Mouse (Mus musculus): Measurements from ENCODE around the gene Erg28. TPM values are rescaled to one million over a fixed set of nuclear protein-coding genes. Genes with fewer than 3 reads are reported as not detected.
A peak's percentile ranks its signal among the peaks of the same experiment; 100 is the strongest.

Gene Erg28
- 115 and 119 TPM in 2 replicates for polyA plus RNA-seq (2015; fragmentation: Nextera tagmentation; extraction: Ambion mirVana)

- Histone ChIP-seq H3K36me3 (peaks cover 33% of the 10 kb centered on the region), H3K4me1 (peaks cover 17% of the 10 kb centered on the region), H3K4me2 (replicated peaks) (peak within 1 kb of the TSS; percentile 86), H3K9me3 (no peaks in the 10 kb centered on the region), H3K9ac (peak within 1 kb of the TSS; percentile 81), H3K4me3 (peak within 1 kb of the TSS; percentile 73), H3K27ac (peak within 1 kb of the TSS; percentile 93), H3K27me3 (no peaks in the 10 kb centered on the region)
- ATAC-seq (ENCODE audit: low FRiP score, low read depth), result peak; percentile 98
- under 1% methylated on average over 66 of the region's 67 CpGs for WGBS
Measured at GRCm38 (mm10) chr12:85824438-85825264, at the start of gene Erg28, which contains the start of gene Ttll5. TSS of gene Erg28 (minus strand) at chr12:85824550. TSS of gene Ttll5 (plus strand) at chr12:85824659.

DNA sequence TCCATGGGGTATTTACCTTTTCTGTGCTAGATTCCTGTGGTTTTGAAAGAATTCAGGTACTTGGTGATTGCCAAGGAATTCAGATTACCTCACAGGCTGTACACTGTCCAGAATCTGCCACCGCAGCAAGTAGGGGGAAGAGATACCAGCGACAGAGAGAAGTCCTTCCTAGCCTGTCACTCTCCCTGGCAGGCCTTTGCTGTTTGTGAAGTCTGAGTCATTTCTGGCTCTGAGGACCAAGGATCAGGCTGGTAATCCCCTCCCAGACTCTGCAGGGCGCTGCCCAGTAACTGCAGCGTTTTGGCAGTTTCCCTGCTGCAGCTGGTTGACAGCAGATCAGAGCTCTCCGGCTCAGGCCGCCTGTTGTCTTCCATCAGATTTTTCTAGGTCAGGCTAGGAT is 45.1 kb upstream of the Erg28 start:
- Histone ChIP-seq H3K27me3 (no peaks in the 10 kb centered on the region), H3K4me2 (replicated peaks) (no peak overlapping the region), H3K36me3 (no peaks in the 10 kb centered on the region; the same call in 1 of the 2 replicates), H3K9ac (no peak overlapping the region), H3K27ac (no peak overlapping the region), H3K9me3 (no peaks in the 10 kb centered on the region), H3K4me1 (peaks cover 15% of the 10 kb centered on the region), H3K4me3 (no peak overlapping the region)
- 57% methylated on average over 6 of the region's 6 CpGs for WGBS
- ATAC-seq (ENCODE audit: low FRiP score, low read depth), result peak; percentile 51

- Histone ChIP-seq H3K9me3 (no peaks in the 10 kb centered on the region), H3K4me2 (replicated peaks) (no peak overlapping the region), H3K27me3 (no peaks in the 10 kb centered on the region), H3K4me1 (peaks cover 29% of the 10 kb centered on the region), H3K4me3 (no peak overlapping the region), H3K27ac (no peak overlapping the region), H3K9ac (no peak overlapping the region), H3K36me3 (no peaks in the 10 kb centered on the region; the same call in 1 of the 2 replicates)
- no peak for ATAC-seq (ENCODE audit: low FRiP score, low read depth)
Measured at GRCm38 (mm10) chr12:85867125-85867524, 42.8 kb upstream of the Erg28 start.

DNA sequence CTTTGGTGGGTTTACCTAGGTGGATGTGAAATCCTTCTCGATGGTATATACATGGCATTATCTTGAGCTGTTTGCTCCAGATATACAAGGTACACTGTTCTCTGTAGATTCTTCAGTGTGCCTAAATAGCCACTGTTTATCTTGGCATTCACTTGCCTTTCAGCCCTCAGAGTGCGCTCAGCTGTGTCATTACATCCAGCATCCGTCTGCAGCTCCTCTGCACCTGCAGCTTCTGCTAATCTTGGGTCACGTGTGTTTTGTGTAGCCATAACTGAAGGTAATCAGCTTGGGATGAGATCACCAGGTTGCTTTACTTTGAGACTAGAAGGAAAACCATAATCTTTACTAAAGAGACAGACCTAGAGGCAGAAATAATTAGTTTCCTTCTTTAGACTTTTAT is 42.3 kb upstream of the Erg28 start:
- no peak overlapping the region for H3K9ac ChIP-seq
- no peaks in the 10 kb centered on the region for H3K9me3 ChIP-seq
- no peak overlapping the region for H3K4me2 ChIP-seq (replicated peaks)
- no peaks in the 10 kb centered on the region; the same call in 1 of the 2 replicates for H3K36me3 ChIP-seq
- H3K4me1 ChIP-seq, result peaks cover 34% of the 10 kb centered on the region
- no peak for ATAC-seq (ENCODE audit: low FRiP score, low read depth)
- no peak overlapping the region for H3K4me3 ChIP-seq
- no peaks in the 10 kb centered on the region for H3K27me3 ChIP-seq
- no peak overlapping the region for H3K27ac ChIP-seq
- WGBS, result 75% methylated on average over 4 of the region's 4 CpGs

DNA sequence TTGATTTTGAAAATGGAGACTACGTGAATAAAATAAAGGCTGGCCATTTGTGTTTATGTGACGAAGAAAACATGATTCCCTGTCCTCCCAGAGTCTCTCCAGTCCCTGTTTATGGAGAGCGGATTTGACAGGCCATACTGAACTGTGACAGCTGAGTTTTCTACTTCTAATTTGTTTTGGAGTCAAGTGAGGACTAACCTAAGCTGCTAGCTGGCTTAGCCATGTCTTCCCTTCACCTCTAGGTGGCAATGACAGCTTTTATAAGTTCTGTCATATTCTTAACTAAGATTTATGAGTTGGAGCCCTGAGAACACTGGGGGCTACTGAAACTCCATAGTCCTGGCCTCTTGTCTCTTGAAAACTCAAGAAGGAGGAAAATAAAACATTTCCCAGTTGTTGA is 41.2 kb upstream of the Erg28 start:
- ATAC-seq (ENCODE audit: low FRiP score, low read depth), result no peak

DNA sequence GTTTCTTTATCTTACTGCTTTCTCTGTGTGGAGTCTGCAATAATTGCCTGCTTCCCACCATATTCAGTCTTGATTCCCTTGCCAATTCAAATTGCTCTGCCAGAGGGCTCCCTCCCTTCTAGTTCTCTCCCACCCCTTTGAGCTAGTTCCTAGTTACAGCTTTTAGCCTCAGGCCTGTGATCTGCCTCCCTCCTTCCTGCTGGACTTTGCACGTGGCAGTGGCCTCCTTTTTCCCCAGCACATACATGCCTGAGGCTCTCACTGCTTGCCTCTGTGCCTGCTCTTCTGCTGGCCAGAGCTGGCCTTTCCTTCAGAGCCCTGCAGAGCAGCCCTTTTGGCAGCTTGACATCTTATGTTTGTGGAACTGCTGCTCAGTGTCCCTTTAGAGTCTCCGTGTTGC is 38.2 kb upstream of the Erg28 start:
- WGBS, result 21% methylated on average over 2 of the region's 2 CpGs
- no peak for ATAC-seq (ENCODE audit: low FRiP score, low read depth)
- H3K36me3 ChIP-seq, result peaks cover 4% of the 10 kb centered on the region; the same call in 1 of the 2 replicates
- no peak overlapping the region for H3K4me3 ChIP-seq
- no peaks in the 10 kb centered on the region for H3K27me3 ChIP-seq
- no peaks in the 10 kb centered on the region for H3K9me3 ChIP-seq
- H3K27ac ChIP-seq, result peak overlapping the region; percentile 55; the same call in 1 of the 2 replicates
- H3K4me2 ChIP-seq (replicated peaks), result no peak overlapping the region
- H3K9ac ChIP-seq, result peak overlapping the region; percentile 51
- H3K4me1 ChIP-seq, result peaks cover 43% of the 10 kb centered on the region

More for the DNA sequence above, 41.2 kb upstream of the Erg28 start:
- H3K4me1 ChIP-seq, result peaks cover 34% of the 10 kb centered on the region
- no peak overlapping the region for H3K9ac ChIP-seq
- WGBS, result 70% methylated on average over 3 of the region's 3 CpGs
- no peaks in the 10 kb centered on the region for H3K27me3 ChIP-seq
- H3K36me3 ChIP-seq, result peaks cover 2% of the 10 kb centered on the region; the same call in 1 of the 2 replicates
- H3K27ac ChIP-seq, result no peak overlapping the region
- H3K4me3 ChIP-seq, result no peak overlapping the region
- H3K4me2 ChIP-seq (replicated peaks), result no peak overlapping the region
- no peaks in the 10 kb centered on the region for H3K9me3 ChIP-seq

- no peak overlapping the region for H3K4me3 ChIP-seq
- no peak overlapping the region for H3K4me2 ChIP-seq (replicated peaks)
- H3K27ac ChIP-seq, result peak overlapping the region; percentile 69; the same call in 1 of the 2 replicates
- no peaks in the 10 kb centered on the region for H3K27me3 ChIP-seq
- peak; percentile 90 for ATAC-seq (ENCODE audit: low FRiP score, low read depth)
- 21% methylated on average over 3 of the region's 3 CpGs for WGBS
- no peak overlapping the region for H3K9ac ChIP-seq
- peaks cover 12% of the 10 kb centered on the region for H3K36me3 ChIP-seq
- peaks cover 36% of the 10 kb centered on the region for H3K4me1 ChIP-seq
- H3K9me3 ChIP-seq, result no peaks in the 10 kb centered on the region
Measured at GRCm38 (mm10) chr12:85859511-85860189, 35.3 kb upstream of the Erg28 start.

DNA sequence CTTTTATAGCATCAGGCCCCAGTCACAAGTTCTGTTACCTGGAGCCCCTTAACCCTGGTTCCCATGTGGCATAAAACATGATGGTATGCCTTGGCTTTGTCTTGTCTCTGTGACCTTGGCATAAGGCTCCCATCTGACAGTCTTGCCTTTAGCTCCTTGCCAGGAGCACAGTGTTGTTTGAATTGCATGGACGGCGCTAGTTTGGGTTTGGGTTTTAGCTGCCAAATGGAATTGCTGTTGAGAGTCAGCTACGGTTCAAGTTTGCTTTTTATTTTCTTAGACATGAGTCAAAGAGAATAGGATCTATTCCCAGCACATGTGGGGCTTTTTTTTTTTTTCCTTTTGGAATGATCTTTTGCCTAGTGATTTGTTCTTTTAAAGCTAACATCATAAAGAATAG is 34.8 kb upstream of the Erg28 start:
- Histone ChIP-seq H3K4me3 (no peak overlapping the region), H3K36me3 (peaks cover 12% of the 10 kb centered on the region), H3K9ac (no peak overlapping the region), H3K27me3 (no peaks in the 10 kb centered on the region), H3K4me2 (replicated peaks) (no peak overlapping the region), H3K9me3 (no peaks in the 10 kb centered on the region), H3K27ac (peak overlapping the region; percentile 40), H3K4me1 (peaks cover 36% of the 10 kb centered on the region)
- 69% methylated on average over 3 of the region's 3 CpGs for WGBS
- ATAC-seq (ENCODE audit: low FRiP score, low read depth), result no peak

DNA sequence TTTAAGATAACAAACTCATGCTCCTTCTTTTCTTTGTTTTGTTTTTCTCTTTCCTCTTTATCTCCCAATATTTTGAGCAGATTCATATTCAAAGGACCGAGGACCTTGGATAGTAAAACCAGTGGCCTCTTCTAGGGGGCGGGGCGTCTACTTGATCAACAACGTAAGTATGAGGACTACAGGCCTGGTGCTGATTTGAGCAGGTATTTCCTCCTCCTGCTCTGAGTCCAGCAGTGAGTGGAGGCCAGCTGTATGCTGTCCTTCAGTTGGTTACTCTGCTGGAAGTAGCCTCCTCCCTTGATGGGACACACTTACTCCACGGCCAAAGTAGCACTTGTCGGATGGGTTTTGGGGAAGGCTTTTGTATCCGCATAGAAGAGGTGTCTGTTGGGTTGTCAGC is 33.0 kb upstream of the Erg28 start:
- no peak overlapping the region for H3K4me3 ChIP-seq
- H3K27ac ChIP-seq, result no peak overlapping the region
- peaks cover 24% of the 10 kb centered on the region for H3K4me1 ChIP-seq
- WGBS, result 89% methylated on average over 7 of the region's 7 CpGs
- H3K27me3 ChIP-seq, result no peaks in the 10 kb centered on the region
- no peak overlapping the region for H3K4me2 ChIP-seq (replicated peaks)
- peaks cover 15% of the 10 kb centered on the region for H3K36me3 ChIP-seq
- no peak overlapping the region for H3K9ac ChIP-seq
- no peak for ATAC-seq (ENCODE audit: low FRiP score, low read depth)
- H3K9me3 ChIP-seq, result no peaks in the 10 kb centered on the region

GRCm38 (mm10) chr12:85854271-85854670 is 29.9 kb upstream of the Erg28 start:
- 93% methylated on average over 1 of the region's 1 CpGs for WGBS
- no peak overlapping the region for H3K4me3 ChIP-seq

DNA sequence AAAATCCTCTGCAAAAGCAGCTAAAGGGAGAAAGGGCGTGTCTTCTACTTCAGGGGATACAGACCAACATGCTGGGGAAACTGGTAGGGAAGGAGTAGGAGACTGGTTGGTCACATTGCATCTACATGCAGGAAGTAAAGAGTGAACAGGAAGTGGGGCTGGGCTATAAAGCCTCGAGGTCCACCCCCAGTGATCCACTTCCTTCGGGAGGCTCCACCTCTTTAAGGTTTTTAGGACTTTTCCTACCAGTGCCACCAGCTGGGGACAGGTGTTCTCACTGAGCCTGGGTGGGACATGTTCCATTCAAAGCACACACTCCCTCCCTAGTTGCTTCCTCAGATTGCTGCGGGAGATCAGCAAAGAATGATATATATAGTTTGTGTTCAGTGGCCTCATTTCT is 29.5 kb upstream of the Erg28 start:
- Histone ChIP-seq H3K36me3 (peaks cover 23% of the 10 kb centered on the region), H3K27ac (no peak overlapping the region), H3K4me2 (replicated peaks) (no peak overlapping the region), H3K27me3 (no peaks in the 10 kb centered on the region), H3K4me3 (no peak overlapping the region), H3K9me3 (no peaks in the 10 kb centered on the region), H3K4me1 (peaks cover 4% of the 10 kb centered on the region), H3K9ac (no peak overlapping the region)
- 85% methylated on average over 4 of the region's 4 CpGs for WGBS
- ATAC-seq (ENCODE audit: low FRiP score, low read depth), result no peak

More at GRCm38 (mm10) chr12:85854271-85854670, 29.9 kb upstream of the Erg28 start:
- Histone ChIP-seq H3K27ac (no peak overlapping the region), H3K36me3 (peaks cover 23% of the 10 kb centered on the region), H3K9ac (no peak overlapping the region), H3K27me3 (no peaks in the 10 kb centered on the region), H3K4me2 (replicated peaks) (no peak overlapping the region), H3K4me1 (peaks cover 9% of the 10 kb centered on the region), H3K9me3 (no peaks in the 10 kb centered on the region)
- no peak for ATAC-seq (ENCODE audit: low FRiP score, low read depth)

DNA sequence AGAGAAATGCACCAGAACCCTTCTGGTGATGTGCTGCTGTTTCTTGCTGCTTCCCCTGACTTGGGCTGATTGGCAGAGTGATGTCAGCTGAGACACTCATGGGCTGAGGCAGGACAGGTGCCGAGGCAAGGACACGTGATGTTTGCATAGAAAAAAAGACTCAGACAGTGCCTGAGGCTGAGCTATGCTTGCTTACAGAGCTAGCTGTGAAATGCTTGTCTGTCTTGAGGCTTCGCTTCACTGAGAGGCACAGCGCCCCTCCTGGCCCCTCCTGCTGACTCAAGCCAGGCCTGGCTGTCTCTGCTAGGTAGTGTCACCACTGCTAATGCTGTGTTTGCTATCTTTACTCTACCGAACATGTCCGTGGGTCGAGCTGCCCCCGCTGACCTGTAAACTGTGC is 26.3 kb upstream of the Erg28 start:
- H3K4me3 ChIP-seq, result no peak overlapping the region
- ATAC-seq (ENCODE audit: low FRiP score, low read depth), result no peak
- WGBS, result 91% methylated on average over 8 of the region's 8 CpGs
- H3K36me3 ChIP-seq, result peaks cover 16% of the 10 kb centered on the region
- H3K27me3 ChIP-seq, result no peaks in the 10 kb centered on the region
- no peak overlapping the region for H3K27ac ChIP-seq
- no peak overlapping the region for H3K4me2 ChIP-seq (replicated peaks)
- no peak overlapping the region for H3K9ac ChIP-seq
- no peaks in the 10 kb centered on the region for H3K9me3 ChIP-seq
- H3K4me1 ChIP-seq, result no peaks in the 10 kb centered on the region
